Mouse (Mus musculus): Measurements from ENCODE around the gene Sepsecs. TPM values are rescaled to one million over a fixed set of nuclear protein-coding genes. Genes with fewer than 3 reads are reported as not detected.
A peak's percentile ranks its signal among the peaks of the same experiment; 100 is the strongest.
"Not testable (repeated sequence)": the region's sequence is repeated elsewhere in the genome, so short reads cannot be mapped to it uniquely, and the experiment has no call there.

Gene Sepsecs
- polyA plus RNA-seq (2016; fragmentation: Nextera tagmentation; extraction: Ambion mirVana): 7.4 and 9.3 TPM in 2 replicates

DNA sequence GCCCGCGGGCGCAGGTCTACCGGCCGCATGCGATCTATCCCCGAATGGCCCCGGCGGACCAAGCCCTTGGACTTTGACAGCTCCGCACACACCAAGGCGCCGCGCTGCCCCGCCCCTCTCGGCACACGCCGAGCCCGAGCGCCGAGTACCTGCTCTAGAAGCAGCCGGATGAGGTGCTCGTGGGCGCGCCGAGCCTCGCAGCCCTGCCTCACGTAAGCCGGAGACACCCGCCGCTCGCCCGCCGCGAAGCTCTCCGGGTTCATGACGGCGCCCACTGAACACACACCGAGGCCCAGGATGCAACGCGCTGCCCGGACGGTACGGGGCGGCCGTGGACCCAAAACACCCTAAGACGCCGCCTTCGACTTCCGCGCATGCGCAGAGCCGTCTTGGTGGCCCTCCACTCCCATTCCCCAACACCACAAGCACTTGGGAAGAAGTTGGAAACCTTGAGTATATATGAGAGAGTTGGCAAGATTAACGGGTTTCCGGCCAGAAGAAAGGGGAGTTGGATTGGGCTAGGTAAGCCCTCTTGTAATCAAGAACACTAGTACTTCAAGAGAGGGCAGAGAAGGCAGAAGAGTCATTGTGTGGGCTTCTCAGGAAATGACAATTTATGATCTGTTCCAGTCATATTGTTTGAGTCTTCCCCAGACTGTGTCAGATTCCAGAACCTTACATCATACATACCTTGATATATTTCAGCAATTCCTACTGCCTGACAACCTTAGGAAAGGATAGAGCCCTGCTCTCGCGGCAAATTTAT, at the start of gene Sepsecs:
TSS of gene Sepsecs (minus strand) at position 283 of the 766 bp plus-strand sequence.
- DNase-seq (ENCODE audit: low spot score): peak; percentile 91
- no peaks in the 10 kb centered on the region for H3K9me3 ChIP-seq
- WGBS: 4% methylated on average over 56 of the region's 56 CpGs

DNA sequence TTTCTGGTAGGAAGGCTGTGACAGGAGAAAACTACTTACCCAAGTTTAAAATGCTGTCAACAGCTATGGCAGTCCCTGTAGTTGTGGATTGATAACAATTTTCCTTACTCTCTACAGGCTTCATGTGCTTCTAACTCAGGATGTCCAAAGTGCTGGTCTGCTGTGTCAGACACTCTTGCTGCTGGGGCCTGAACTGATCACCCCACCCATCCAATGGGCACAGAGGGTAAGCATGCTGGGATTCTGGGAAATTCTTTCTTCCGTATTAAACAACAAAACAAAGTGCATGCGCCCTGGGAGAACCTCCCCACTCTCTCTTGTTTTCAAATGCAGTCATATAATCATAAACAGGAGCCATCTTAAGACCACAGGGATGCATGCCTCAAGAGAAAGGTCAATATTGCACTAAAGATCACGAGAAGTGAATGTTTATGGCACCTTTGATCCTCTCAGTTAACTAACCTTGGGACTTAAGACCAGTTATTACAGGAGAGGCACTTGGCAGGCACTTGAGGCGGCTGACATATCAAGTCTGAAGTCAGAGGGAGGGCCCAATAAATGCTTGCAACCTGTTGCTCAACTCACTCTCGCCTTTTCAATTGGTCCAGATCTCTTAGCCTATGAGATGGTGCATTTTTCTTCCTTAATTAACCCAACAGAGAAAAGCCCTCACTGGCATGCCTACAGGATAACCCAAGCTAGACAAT, 47.4 kb upstream of the Sepsecs start:
- no peaks in the 10 kb centered on the region for H3K27me3 ChIP-seq (ENCODE audit: insufficient read depth, poor library complexity, severe bottlenecking)
- H3K27ac ChIP-seq: no peak overlapping the region
- no peak for DNase-seq (ENCODE audit: low spot score)
- H3K4me1 ChIP-seq (replicated peaks): no peaks in the 10 kb centered on the region
- no peaks in the 10 kb centered on the region for H3K9me3 ChIP-seq
- no peak overlapping the region for H3K4me3 ChIP-seq
- WGBS: 82% methylated on average over 5 of the region's 5 CpGs
- H3K36me3 ChIP-seq: no peaks in the 10 kb centered on the region

More for the DNA sequence above, at the start of gene Sepsecs:
- Histone ChIP-seq H3K36me3 (0 out of 2 replicates have a peak, but pooled peaks cover 7% of the 10 kb centered on the region), H3K4me1 (replicated peaks) (peaks cover 22% of the 10 kb centered on the region), H3K27ac (peak within 1 kb of the TSS; percentile 85), H3K4me3 (peak within 1 kb of the TSS; percentile 67), H3K27me3 (ENCODE audit: insufficient read depth, poor library complexity, severe bottlenecking) (no peaks in the 10 kb centered on the region)

GRCm38 (mm10) chr5:52712704-52713103, 43.2 kb upstream of the Sepsecs start:
- Histone ChIP-seq H3K9me3 (no peaks in the 10 kb centered on the region), H3K4me1 (replicated peaks) (no peaks in the 10 kb centered on the region), H3K36me3 (no peaks in the 10 kb centered on the region), H3K27ac (no peak overlapping the region), H3K27me3 (ENCODE audit: insufficient read depth, poor library complexity, severe bottlenecking) (no peaks in the 10 kb centered on the region), H3K4me3 (no peak overlapping the region)
- no peak for DNase-seq (ENCODE audit: low spot score)

DNA sequence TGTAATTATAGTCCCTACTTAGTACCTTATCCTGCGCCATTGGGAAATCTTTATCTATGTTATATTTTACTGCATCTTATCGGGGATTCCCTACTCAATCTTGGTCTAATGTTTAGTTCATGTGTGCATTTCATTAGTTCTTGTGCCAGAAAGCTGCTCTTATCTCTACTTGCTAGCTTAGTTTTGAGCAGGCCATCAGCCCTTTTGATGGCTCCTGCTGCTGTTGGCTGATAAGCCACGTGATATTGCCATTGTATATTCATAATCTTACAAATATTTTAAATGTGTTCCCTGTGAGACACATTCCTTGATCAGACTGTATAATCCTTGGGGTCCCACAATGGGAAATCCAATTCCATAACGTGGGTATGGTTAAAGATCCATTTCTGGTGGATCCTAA, 35.1 kb upstream of the Sepsecs start:
- no peaks in the 10 kb centered on the region for H3K36me3 ChIP-seq

DNA sequence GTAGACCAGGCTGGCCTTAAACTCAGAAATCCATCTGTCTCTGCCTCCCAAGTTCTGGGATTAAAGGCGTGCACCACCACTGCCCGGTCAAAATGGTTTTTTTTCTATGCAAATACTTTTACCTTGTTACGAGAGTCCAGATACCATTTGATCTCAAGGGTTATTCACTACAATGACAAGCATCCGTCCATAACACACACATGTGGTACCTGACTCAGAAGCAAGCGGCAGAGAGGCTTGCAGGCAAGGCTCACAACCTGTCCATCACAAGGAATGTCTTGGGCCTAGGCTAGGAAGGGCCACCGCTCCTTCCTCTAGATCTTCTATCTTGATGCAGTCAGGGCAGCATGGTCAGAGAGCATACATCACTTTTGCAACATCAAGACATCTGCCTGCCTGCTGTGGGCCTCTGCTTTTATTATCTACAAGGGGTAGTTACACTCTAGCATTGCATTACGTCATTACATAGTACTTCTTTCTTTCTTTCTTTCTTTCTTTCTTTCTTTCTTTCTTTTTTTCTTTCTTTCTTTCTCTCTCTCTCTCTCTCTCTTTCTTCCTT, 28.5 kb upstream of the Sepsecs start:
- H3K27me3 ChIP-seq (ENCODE audit: insufficient read depth, poor library complexity, severe bottlenecking); H3K4me1 ChIP-seq (replicated peaks); H3K4me3 ChIP-seq; DNase-seq (ENCODE audit: low spot score); H3K27ac ChIP-seq; H3K9me3 ChIP-seq; H3K36me3 ChIP-seq: not testable (repeated sequence)
- 90% methylated on average over 7 of the region's 7 CpGs for WGBS

More for the DNA sequence above, 35.1 kb upstream of the Sepsecs start:
- Histone ChIP-seq H3K27me3 (ENCODE audit: insufficient read depth, poor library complexity, severe bottlenecking) (no peaks in the 10 kb centered on the region), H3K27ac (no peak overlapping the region), H3K9me3 (no peaks in the 10 kb centered on the region), H3K4me3 (no peak overlapping the region), H3K4me1 (replicated peaks) (no peaks in the 10 kb centered on the region)
- DNase-seq (ENCODE audit: low spot score): no peak
- WGBS: 80% methylated on average over 4 of the region's 4 CpGs

DNA sequence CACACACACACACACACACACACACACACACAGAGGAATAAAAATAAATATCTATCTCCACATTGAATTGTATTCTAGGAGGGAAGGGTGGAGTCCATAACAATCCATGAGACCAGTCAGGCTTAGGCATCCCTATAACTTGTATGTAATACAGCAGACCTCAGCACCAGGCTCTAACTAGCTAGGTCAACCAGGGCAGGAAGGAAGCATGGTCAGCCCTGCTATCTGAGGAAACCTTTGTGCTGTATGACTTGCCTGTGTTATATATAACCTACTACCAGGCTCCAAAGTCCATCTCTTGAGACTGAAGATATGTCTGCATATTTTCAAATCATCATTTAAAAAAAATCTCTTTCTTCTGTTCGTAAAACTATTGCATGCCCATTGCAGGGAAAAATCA, 27.8 kb upstream of the Sepsecs start:
- WGBS: 93% methylated on average over 1 of the region's 1 CpGs
- H3K4me1 ChIP-seq (replicated peaks): no peaks in the 10 kb centered on the region
- H3K9me3 ChIP-seq: no peaks in the 10 kb centered on the region

GRCm38 (mm10) chr5:52687741-52688455, 18.4 kb upstream of the Sepsecs start:
- WGBS: 84% methylated on average over 6 of the region's 6 CpGs
- DNase-seq (ENCODE audit: low spot score): no peak
- H3K9me3 ChIP-seq: no peaks in the 10 kb centered on the region
- no peaks in the 10 kb centered on the region for H3K4me1 ChIP-seq (replicated peaks)
- H3K4me3 ChIP-seq: no peak overlapping the region
- no peaks in the 10 kb centered on the region for H3K36me3 ChIP-seq
- H3K27ac ChIP-seq: no peak overlapping the region
- H3K27me3 ChIP-seq (ENCODE audit: insufficient read depth, poor library complexity, severe bottlenecking): no peaks in the 10 kb centered on the region

More for the DNA sequence above, 27.8 kb upstream of the Sepsecs start:
- H3K27me3 ChIP-seq (ENCODE audit: insufficient read depth, poor library complexity, severe bottlenecking): no peaks in the 10 kb centered on the region
- no peak overlapping the region for H3K27ac ChIP-seq
- no peak for DNase-seq (ENCODE audit: low spot score)
- no peaks in the 10 kb centered on the region for H3K36me3 ChIP-seq
- H3K4me3 ChIP-seq: no peak overlapping the region

DNA sequence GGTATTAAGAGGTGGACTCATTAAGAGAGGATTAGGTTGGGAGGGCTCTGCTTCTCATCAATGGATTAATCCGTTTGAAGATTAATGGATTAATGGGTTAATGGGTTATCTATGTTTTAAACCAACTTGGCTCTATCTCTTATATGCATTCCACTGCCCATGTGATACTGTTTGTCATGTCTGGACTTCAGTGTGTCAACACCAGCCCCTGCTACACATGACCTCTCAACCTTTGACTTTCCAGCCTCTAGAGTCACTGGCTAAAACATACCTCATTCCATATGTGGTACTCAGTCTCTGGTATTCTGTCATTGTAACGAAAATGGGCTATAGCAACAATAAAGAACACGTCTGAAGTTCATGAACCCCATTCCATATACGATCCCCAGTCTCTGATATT, 11.6 kb upstream of the Sepsecs start:
- 74% methylated on average over 4 of the region's 4 CpGs for WGBS

DNA sequence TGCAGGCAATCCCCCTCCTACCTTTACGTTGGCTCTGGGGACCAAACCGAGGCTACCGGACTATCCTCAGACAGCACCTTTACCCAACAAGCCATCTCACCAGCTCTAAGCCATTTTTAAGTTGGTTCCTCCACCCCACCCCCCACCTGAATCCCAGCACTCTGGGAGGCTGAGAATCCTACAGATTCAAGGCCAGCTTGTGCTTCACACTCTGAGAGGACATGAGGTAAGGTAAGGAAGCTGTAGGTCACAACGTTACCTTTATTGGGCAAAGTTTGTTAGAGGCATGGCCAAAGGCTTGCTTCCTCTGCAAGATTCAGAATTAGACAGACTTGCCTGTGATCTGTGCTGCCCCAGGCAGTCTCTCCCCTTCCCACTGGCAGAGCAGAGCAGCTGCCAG, 10.7 kb upstream of the Sepsecs start:
- Histone ChIP-seq H3K27ac (no peak overlapping the region), H3K27me3 (ENCODE audit: insufficient read depth, poor library complexity, severe bottlenecking) (no peaks in the 10 kb centered on the region), H3K4me1 (replicated peaks) (no peaks in the 10 kb centered on the region), H3K9me3 (no peaks in the 10 kb centered on the region), H3K36me3 (no peaks in the 10 kb centered on the region), H3K4me3 (no peak overlapping the region)
- DNase-seq (ENCODE audit: low spot score): no peak
- WGBS: 64% methylated on average over 4 of the region's 4 CpGs

More for the DNA sequence above, 11.6 kb upstream of the Sepsecs start:
- Histone ChIP-seq H3K4me1 (replicated peaks) (no peaks in the 10 kb centered on the region), H3K4me3 (no peak overlapping the region), H3K27me3 (ENCODE audit: insufficient read depth, poor library complexity, severe bottlenecking) (no peaks in the 10 kb centered on the region), H3K27ac (no peak overlapping the region), H3K36me3 (no peaks in the 10 kb centered on the region), H3K9me3 (no peaks in the 10 kb centered on the region)
- no peak for DNase-seq (ENCODE audit: low spot score)

- Histone ChIP-seq H3K4me1 (replicated peaks) (peaks cover 12% of the 10 kb centered on the region), H3K4me3 (no peak overlapping the region), H3K27me3 (ENCODE audit: insufficient read depth, poor library complexity, severe bottlenecking) (no peaks in the 10 kb centered on the region), H3K9me3 (no peaks in the 10 kb centered on the region), H3K27ac (no peak overlapping the region), H3K36me3 (no peaks in the 10 kb centered on the region)
- 87% methylated on average over 5 of the region's 5 CpGs for WGBS
- no peak for DNase-seq (ENCODE audit: low spot score)
Observed at GRCm38 (mm10) chr5:52678498-52679070, 9.1 kb upstream of the Sepsecs start.

DNA sequence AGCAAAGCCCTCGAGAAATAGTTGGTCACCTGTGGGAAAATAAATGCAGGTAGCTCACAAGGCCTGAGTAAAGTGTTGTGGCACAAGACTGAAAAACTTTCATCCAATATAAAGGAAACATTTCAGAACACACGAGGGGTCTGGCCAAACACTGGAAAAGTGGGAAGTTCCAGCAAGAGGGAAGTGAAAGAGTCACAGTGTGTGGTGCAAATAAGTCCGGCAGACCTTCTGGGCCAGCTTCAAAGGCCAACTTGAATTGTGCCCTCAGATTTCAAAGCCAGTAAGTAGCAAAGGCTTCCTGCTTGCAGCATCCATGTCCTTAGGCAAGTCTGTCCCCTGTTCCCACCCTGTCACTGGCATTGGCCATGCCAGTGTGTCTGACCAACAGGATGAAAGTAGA, 7.6 kb upstream of the Sepsecs start:
- H3K27ac ChIP-seq: no peak overlapping the region
- peaks cover 17% of the 10 kb centered on the region for H3K4me1 ChIP-seq (replicated peaks)
- H3K27me3 ChIP-seq (ENCODE audit: insufficient read depth, poor library complexity, severe bottlenecking): no peaks in the 10 kb centered on the region
- no peaks in the 10 kb centered on the region for H3K9me3 ChIP-seq
- no peaks in the 10 kb centered on the region for H3K36me3 ChIP-seq
- H3K4me3 ChIP-seq: no peak overlapping the region
- DNase-seq (ENCODE audit: low spot score): no peak
- 69% methylated on average over 3 of the region's 3 CpGs for WGBS

DNA sequence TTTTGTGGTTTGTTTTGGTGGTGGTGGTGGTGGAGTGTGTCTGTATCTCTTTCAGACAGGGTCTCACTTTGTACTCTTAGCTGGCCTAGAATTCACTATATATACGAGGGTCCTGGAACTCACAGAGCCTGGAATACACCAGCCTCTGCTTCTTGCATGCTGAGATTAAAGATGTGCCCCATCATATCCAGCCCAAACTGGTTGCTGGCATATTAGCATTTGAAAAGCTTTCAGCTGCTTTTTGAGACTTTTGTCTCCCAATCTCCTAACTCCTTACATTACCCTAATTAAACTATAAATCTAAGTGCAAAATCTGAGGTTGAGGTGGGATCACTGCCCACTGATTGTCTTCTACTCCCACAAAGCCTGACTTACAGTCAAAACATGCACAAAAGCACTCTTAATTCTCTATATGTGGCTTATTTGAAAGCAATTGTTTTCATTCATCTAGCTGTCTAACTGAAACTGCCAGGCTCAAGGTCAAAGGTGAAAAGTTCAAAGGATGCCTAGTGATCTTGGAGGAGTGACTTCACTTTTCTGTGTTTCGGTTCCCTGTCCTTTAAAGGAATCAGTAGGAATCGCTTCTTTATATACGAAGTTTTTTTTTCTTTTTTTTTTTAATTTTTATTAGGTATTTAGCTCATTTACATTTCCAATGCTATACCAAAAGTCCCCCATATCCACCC, 5.0 kb upstream of the Sepsecs start:
- no peaks in the 10 kb centered on the region for H3K36me3 ChIP-seq
- DNase-seq (ENCODE audit: low spot score): no peak
- H3K27me3 ChIP-seq (ENCODE audit: insufficient read depth, poor library complexity, severe bottlenecking): no peaks in the 10 kb centered on the region
- H3K9me3 ChIP-seq: no peaks in the 10 kb centered on the region
- WGBS: 44% methylated on average over 4 of the region's 4 CpGs
- no peak overlapping the region for H3K4me3 ChIP-seq
- peaks cover 17% of the 10 kb centered on the region for H3K4me1 ChIP-seq (replicated peaks)
- peak overlapping the region; percentile 43; the same call in 1 of the 2 replicates for H3K27ac ChIP-seq

Data from hindbrain, embryonic 10.5 days (tissue).